Mouse (Mus musculus) MEL (cell line): ENCODE measurements around the gene Adipor2.

ENCODE experiments used
- CTCF ChIP-seq, 3 experiments: IDR thresholded peaks in 2 of 3; conservative IDR thresholded peaks in 1 of 3; 2 replicates each; pipeline ENCODE4 v1.5.1; 2011 to 2012; ENCODE audit warnings: low read length in 3 of 3, low read depth in 2 of 3, mild to moderate bottlenecking in 2 of 3, improper control_type of control experiment in 1 of 3, inconsistent platforms in 1 of 3, mixed read lengths in 1 of 3, moderate library complexity in 1 of 3; ENCODE audit not compliant: control insufficient read depth in 1 of 3, insufficient read depth in 1 of 3, poor library complexity in 1 of 3, severe bottlenecking in 1 of 3
- ETS1 ChIP-seq: IDR thresholded peaks from 2 replicates; pipeline ENCODE4 v1.6.1; 2012; ENCODE audit warnings: low read depth, mild to moderate bottlenecking, inconsistent platforms, low read length, improper control_type of control experiment, moderate library complexity
- GABPA ChIP-seq: IDR thresholded peaks from 2 replicates; pipeline ENCODE4 v1.6.1; 2012; ENCODE audit warnings: low read depth, mild to moderate bottlenecking, inconsistent platforms, low read length, improper control_type of control experiment, moderate library complexity
- MEF2A ChIP-seq: IDR thresholded peaks from 2 replicates; pipeline ENCODE4 v1.6.1; 2014; ENCODE audit warnings: low read depth, mild to moderate bottlenecking, inconsistent platforms, low read length, improper control_type of control experiment; ENCODE audit not compliant: poor library complexity, insufficient replicate concordance, severe bottlenecking; ENCODE audit errors: extremely low read depth
- POLR2A ChIP-seq, 2 experiments: IDR thresholded peaks; 2 replicates each; pipeline ENCODE4 v1.6.1; 2011 to 2012; ENCODE audit warnings: low read length in 2 of 2, mild to moderate bottlenecking in 2 of 2, control low read depth in 1 of 2, improper control_type of control experiment in 1 of 2, low read depth in 1 of 2, moderate library complexity in 1 of 2; ENCODE audit not compliant: control insufficient read depth in 1 of 2, insufficient read depth in 1 of 2, poor library complexity in 1 of 2
- POLR2AphosphoS2 ChIP-seq: IDR thresholded peaks from 2 replicates; pipeline ENCODE4 v1.6.1; 2011; ENCODE audit warnings: low read length, improper control_type of control experiment
- SMC3 ChIP-seq: IDR thresholded peaks from 2 replicates; pipeline ENCODE4 v1.6.1; 2011; ENCODE audit warnings: low read depth, low read length, improper control_type of control experiment
- TAL1 ChIP-seq: IDR thresholded peaks from 2 replicates; pipeline ENCODE4 v1.6.1; 2012; ENCODE audit warnings: mild to moderate bottlenecking, inconsistent platforms, low read length, moderate library complexity, mixed read lengths
- TBP ChIP-seq: IDR thresholded peaks from 2 replicates; pipeline ENCODE4 v1.8.0; 2011; ENCODE audit warnings: low read depth, low read length, improper control_type of control experiment
- ZMIZ1 ChIP-seq: IDR thresholded peaks from 2 replicates; pipeline ENCODE4 v1.6.1; 2012; ENCODE audit warnings: low read depth, mild to moderate bottlenecking, inconsistent platforms, low read length, improper control_type of control experiment, moderate library complexity

DNA sequence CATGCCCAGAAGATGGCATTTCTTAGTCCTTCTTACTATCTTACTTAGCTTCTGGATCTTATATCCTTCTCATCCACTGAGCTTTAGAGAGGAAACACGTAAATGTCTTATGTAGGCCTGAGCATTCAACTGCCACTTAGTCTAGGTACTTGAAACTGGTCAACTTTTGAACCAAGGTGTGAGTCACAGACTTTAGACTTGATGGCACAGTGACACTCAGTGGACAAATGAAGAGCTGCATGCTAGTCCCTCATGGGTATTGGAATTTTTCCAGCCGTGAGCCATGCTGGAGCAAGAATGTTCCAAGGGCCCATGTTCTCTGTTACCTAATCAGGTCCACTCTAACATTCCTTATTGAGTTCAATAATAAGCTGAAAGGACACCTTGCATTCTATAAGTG lies 13.0 kb upstream of the Adipor2 start:
- TF ChIP-seq TBP (no peak), MEF2A (no peak), ZMIZ1 (no peak), GABPA (no peak), ETS1 (no peak), CTCF (IDR thresholded peaks at IDR 0.05 in 2 of 3, conservative IDR thresholded peaks at IDR 0.05 in 1 of 3; ENCODE audit: control insufficient read depth in 1 of 3, insufficient read depth in 1 of 3, low read depth in 2 of 3, low read length in 3 of 3, poor library complexity in 1 of 3, severe bottlenecking in 1 of 3) (peak; percentile 64 to 97 (median 94)), POLR2AphosphoS2 (no peak), POLR2A (IDR thresholded peaks at IDR 0.05; ENCODE audit: control insufficient read depth in 1 of 2, insufficient read depth in 1 of 2, low read depth in 1 of 2, low read length in 2 of 2, poor library complexity in 1 of 2) (no peak), TAL1 (no peak), SMC3 (peak; percentile 88)
